Mouse (Mus musculus) intestine, embryonic 16.5 days (tissue): ENCODE measurements around the gene M1ap. TPM values are rescaled to one million over a fixed set of nuclear protein-coding genes. Genes with fewer than 3 reads are reported as not detected.

Source experiments
- ATAC-seq: fragments of 200-750 bp; cut with Nextera tagmentation; 2 replicates; pipeline ENCODE4 v1.8.0; 2017; ENCODE audit warnings: moderate TSS enrichment, moderate library complexity
- H3K27ac ChIP-seq: fragments of 300-500 bp; sonication (generic); 2 replicates; pipeline ENCODE4 v1.5.1; 2014; ENCODE audit warnings: mild to moderate bottlenecking, low read length
- H3K27me3 ChIP-seq: fragments of 300-500 bp; sonication (generic); replicated peaks from 2 replicates; pipeline ENCODE4 v1.6.1; 2014; ENCODE audit warnings: low read length, control low read depth, mixed read lengths; ENCODE audit not compliant: control insufficient read depth, insufficient read depth
- H3K36me3 ChIP-seq: fragments of 300-500 bp; sonication (generic); 2 replicates; pipeline ENCODE4 v1.6.1; 2014; ENCODE audit warnings: low read length, control low read depth; ENCODE audit not compliant: control insufficient read depth, insufficient read depth
- H3K4me1 ChIP-seq: fragments of 300-500 bp; sonication (generic); 2 replicates; pipeline ENCODE4 v1.6.1; 2014; ENCODE audit warnings: low read length, control low read depth, mixed read lengths; ENCODE audit not compliant: control insufficient read depth, insufficient read depth
- H3K4me2 ChIP-seq: fragments of 300-500 bp; sonication (generic); 2 replicates; pipeline ENCODE4 v1.6.1; 2014; ENCODE audit warnings: low read depth, low read length, control low read depth
- H3K4me3 ChIP-seq: fragments of 300-500 bp; sonication (generic); 2 replicates; pipeline ENCODE4 v1.5.1; 2014; ENCODE audit warnings: mild to moderate bottlenecking, low read length
- H3K9ac ChIP-seq: fragments of 300-500 bp; sonication (generic); 2 replicates; pipeline ENCODE4 v1.6.1; 2014; ENCODE audit warnings: low read depth, low read length
- H3K9me3 ChIP-seq: fragments of 300-500 bp; sonication (generic); 2 replicates; pipeline ENCODE4 v1.6.1; 2016; ENCODE audit warnings: low read length, control low read depth; ENCODE audit not compliant: control insufficient read depth
- WGBS: fragments of 180-500 bp; shearing (Covaris S2); extraction: QIAGEN DNeasy Blood & Tissue Kit; methylation state at CpG from one replicate; pipeline ENCODE4 v1.1.7; 2014; 5-methylcytosine and 5-hydroxymethylcytosine counted together
- polyA plus RNA-seq: library from polyadenylated mRNA; unstranded; fragments of >200 nt; fragmentation: Nextera tagmentation; extraction: Ambion mirVana; gene quantifications from 2 replicates; pipeline ENCODE4 v1.2.1, GENCODE M21; 2015

M1ap gene
- polyA plus RNA-seq, 1 experiment from 2014 or later = 0.62 TPM

DNA sequence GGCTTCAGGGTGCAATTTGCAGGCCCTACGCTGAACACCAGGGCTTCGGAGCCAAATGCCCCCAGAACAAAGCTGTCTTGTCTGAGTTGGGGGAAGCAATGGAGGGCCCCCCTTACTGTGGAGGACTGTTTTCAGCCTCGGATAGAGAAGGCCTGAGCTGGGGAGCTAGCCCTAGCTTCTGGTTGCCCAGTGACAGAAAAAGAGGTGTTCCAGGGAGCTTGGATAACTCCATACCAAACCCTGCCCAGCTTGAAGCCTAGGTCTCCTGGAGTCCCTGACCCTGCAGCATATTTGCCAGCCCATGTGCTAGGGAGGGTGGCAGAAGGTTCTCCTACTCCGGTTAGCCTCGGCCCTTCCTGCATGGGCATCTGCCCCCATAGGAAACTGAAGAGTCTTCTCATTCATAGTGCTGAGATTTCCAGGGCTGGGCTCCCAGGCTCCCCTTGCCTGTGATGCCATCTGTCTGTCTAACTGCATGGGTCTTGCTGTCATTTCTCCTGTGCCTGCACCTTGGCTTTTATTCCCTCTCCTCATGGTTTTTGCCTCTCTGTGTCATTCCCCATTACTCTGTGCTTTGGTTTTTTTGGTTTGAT, 87.9 kb downstream of the M1ap start:
- Histone ChIP-seq H3K27ac (peak overlapping the region; percentile 84), H3K4me3 (peak overlapping the region; percentile 77), H3K27me3 (peaks cover 10% of the 10 kb centered on the region), H3K4me2 (peak overlapping the region; percentile 94), H3K9ac (peak overlapping the region; percentile 78), H3K36me3 (no peaks in the 10 kb centered on the region), H3K9me3 (no peaks in the 10 kb centered on the region), H3K4me1 (peaks cover 27% of the 10 kb centered on the region)
- 31% methylated on average over 5 of the region's 5 CpGs for WGBS
- ATAC-seq = no peak

DNA sequence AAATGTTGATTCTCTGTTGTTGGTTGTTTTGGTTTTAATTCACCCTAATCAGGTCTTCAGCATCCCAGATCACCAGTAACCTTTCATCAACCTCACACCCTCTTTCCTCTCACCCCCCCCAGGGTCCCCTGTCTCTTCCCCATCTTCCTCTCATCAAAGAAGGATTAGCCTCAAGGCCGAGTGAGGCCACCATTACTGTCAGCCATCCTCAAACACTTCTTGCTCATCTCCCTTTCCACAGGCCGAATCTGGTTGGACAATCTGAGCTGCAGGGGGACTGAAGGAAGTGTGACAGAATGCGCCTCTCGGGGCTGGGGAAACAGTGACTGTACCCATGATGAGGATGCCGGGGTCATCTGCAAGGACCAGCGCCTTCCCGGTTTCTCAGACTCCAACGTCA, 90.5 kb downstream of the M1ap start:
- ATAC-seq = no peak
- H3K36me3 ChIP-seq = no peaks in the 10 kb centered on the region
- 81% methylated on average over 8 of the region's 8 CpGs for WGBS
- no peaks in the 10 kb centered on the region for H3K9me3 ChIP-seq
- no peak overlapping the region for H3K4me2 ChIP-seq
- peaks cover 7% of the 10 kb centered on the region; the same call in 1 of the 2 replicates for H3K27me3 ChIP-seq
- no peak overlapping the region for H3K4me3 ChIP-seq
- H3K4me1 ChIP-seq = peaks cover 23% of the 10 kb centered on the region
- no peak overlapping the region for H3K27ac ChIP-seq
- no peak overlapping the region for H3K9ac ChIP-seq

DNA sequence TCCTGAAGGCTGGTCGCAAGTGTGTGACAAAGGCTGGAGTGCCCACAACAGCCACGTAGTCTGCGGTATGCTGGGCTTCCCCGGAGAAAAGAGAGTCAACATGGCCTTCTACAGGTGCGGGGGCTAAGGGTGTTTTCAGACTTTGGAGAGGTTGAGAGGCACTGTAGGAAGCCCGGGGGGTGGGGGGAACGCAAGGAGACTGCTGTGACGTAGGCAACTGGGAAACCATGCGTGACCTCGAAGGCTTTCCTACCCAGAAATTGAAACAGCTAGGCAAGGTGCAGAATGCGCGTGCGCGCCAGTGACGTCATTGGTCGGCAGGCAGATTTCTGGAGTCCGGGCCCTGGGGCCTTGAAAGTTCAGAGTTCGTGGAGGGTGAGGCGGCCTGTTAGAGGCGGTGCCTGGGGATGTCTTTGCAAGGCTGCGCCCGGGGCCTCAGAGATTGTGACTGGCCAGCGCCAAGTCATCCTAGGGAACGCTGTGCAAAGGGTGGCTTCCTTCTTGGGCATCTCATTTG, 91.9 kb downstream of the M1ap start:
- ATAC-seq = peak; percentile 90
- no peak overlapping the region for H3K27ac ChIP-seq
- H3K4me3 ChIP-seq = peak overlapping the region; percentile 29
- peaks cover 7% of the 10 kb centered on the region; the same call in 1 of the 2 replicates for H3K27me3 ChIP-seq
- no peaks in the 10 kb centered on the region for H3K9me3 ChIP-seq
- H3K9ac ChIP-seq = peak overlapping the region; percentile 52
- H3K4me2 ChIP-seq = peak overlapping the region; percentile 53
- WGBS = 9% methylated on average over 24 of the region's 24 CpGs
- no peaks in the 10 kb centered on the region for H3K36me3 ChIP-seq
- peaks cover 18% of the 10 kb centered on the region for H3K4me1 ChIP-seq

DNA sequence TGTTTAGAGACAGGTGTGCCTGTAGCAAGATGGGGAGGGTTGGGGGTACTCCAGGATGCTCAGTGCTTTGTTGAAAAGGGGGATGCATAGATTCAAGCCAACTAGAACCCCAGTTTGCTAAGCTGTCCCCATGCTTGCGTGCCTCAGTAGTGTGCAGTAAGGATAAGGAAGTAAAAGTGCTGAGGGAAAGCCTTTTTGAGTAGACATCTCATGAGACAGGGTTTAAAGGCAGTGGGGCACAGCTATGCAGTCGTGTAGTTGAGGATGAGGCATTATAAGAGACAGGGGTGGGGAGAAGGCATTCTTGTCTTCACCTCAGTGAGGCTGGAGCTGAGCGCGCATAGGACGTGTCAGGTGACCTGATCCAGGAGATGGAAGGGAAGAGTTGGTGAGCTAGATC, 93.9 kb downstream of the M1ap start:
- no peaks in the 10 kb centered on the region for H3K36me3 ChIP-seq
- ATAC-seq = no peak
- no peaks in the 10 kb centered on the region for H3K27me3 ChIP-seq
- no peak overlapping the region for H3K4me2 ChIP-seq
- H3K9ac ChIP-seq = no peak overlapping the region
- H3K9me3 ChIP-seq = no peaks in the 10 kb centered on the region
- peaks cover 9% of the 10 kb centered on the region for H3K4me1 ChIP-seq
- WGBS = 75% methylated on average over 5 of the region's 5 CpGs
- no peak overlapping the region for H3K4me3 ChIP-seq
- no peak overlapping the region for H3K27ac ChIP-seq

GRCm38 (mm10) chr6:83043561-83043960, 96.9 kb downstream of the M1ap start:
- Histone ChIP-seq H3K9me3 (no peaks in the 10 kb centered on the region), H3K36me3 (no peaks in the 10 kb centered on the region), H3K9ac (no peak overlapping the region), H3K4me3 (no peak overlapping the region), H3K4me2 (no peak overlapping the region), H3K27me3 (no peaks in the 10 kb centered on the region), H3K4me1 (peaks cover 5% of the 10 kb centered on the region), H3K27ac (no peak overlapping the region)
- ATAC-seq = no peak
- WGBS = 54% methylated on average over 6 of the region's 6 CpGs

DNA sequence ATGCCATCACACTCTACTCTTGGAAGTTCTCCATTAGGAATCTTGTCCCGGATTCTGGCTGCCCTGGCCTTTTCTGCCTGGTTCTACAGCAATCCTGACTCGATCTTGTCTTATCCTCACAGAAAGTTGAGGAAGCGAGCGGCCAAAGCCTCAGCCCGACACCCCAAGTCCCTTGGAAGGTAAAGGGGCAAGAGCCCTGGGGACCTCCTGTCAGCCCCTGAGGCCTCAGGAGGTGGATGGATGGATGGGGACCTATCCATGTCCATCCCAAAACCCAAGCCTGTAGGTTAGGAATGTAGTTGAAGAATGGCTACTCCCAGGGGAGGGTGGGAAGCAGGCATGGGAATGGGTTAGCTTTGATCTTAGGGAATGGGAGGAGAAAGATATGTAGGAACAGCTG, 97.3 kb downstream of the M1ap start:
- Histone ChIP-seq H3K4me1 (peaks cover under 1% of the 10 kb centered on the region; the same call in 1 of the 2 replicates), H3K27me3 (no peaks in the 10 kb centered on the region), H3K4me2 (no peak overlapping the region), H3K4me3 (no peak overlapping the region), H3K36me3 (no peaks in the 10 kb centered on the region), H3K9me3 (no peaks in the 10 kb centered on the region), H3K9ac (no peak overlapping the region), H3K27ac (no peak overlapping the region)
- WGBS = 91% methylated on average over 5 of the region's 5 CpGs
- ATAC-seq = no peak

DNA sequence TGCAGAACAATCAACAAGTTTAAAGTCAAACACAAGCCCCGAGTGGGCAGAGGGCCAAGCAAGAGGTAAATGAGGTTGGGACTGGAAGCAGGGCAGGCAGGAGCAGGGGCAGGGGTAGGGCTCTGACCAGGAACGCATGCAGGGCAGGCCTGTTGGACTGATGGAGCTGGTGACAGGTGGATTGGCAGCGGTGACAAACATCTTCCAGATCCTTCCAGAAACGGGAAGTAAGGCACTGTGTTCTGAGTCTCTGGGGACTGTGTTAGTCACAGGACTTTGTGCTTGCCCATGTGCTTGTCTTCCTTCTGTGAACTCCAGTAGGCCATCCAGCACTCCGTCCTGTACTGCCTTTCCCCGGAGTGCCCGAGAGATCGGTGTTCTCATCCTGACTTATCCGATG, 98.0 kb downstream of the M1ap start:
- ATAC-seq = no peak
- 74% methylated on average over 9 of the region's 9 CpGs for WGBS
- no peak overlapping the region for H3K27ac ChIP-seq
- no peak overlapping the region for H3K9ac ChIP-seq
- H3K36me3 ChIP-seq = no peaks in the 10 kb centered on the region
- no peak overlapping the region for H3K4me3 ChIP-seq
- H3K27me3 ChIP-seq = no peaks in the 10 kb centered on the region
- H3K4me1 ChIP-seq = no peaks in the 10 kb centered on the region
- no peaks in the 10 kb centered on the region for H3K9me3 ChIP-seq
- H3K4me2 ChIP-seq = no peak overlapping the region

DNA sequence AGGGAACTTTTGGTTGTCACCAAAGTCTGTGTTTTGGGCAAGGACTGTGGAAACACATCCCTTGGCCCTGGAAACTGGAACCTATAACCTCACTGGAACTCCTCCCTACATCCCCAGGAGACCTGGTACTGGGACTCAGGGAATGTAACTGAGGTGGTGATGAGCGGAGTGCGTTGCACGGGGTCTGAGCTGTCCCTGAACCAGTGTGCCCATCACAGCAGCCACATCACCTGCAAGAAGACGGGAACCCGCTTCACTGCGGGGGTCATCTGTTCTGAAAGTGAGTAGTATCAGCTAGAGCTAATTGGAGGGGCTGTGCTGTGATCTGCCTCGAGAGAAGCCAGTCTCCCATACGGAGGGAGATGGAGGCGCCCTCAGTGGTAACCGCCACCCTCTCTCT, 102.7 kb downstream of the M1ap start:
- Histone ChIP-seq H3K9me3 (no peaks in the 10 kb centered on the region), H3K4me1 (peaks cover 12% of the 10 kb centered on the region), H3K9ac (no peak overlapping the region), H3K4me3 (no peak overlapping the region), H3K4me2 (no peak overlapping the region), H3K36me3 (peaks cover 7% of the 10 kb centered on the region; the same call in 1 of the 2 replicates), H3K27me3 (no peaks in the 10 kb centered on the region), H3K27ac (no peak overlapping the region)
- 73% methylated on average over 10 of the region's 10 CpGs for WGBS
- ATAC-seq = no peak

- WGBS = 2% methylated on average over 26 of the region's 26 CpGs
- no peak for ATAC-seq
Measured at GRCm38 (mm10) chr6:83053136-83053960, 106.6 kb downstream of the M1ap start.

More at GRCm38 (mm10) chr6:83053136-83053960, 106.6 kb downstream of the M1ap start:
- no peaks in the 10 kb centered on the region for H3K9me3 ChIP-seq
- H3K4me3 ChIP-seq = peak overlapping the region; percentile 99
- peaks cover 30% of the 10 kb centered on the region for H3K4me1 ChIP-seq
- H3K27ac ChIP-seq = peak overlapping the region; percentile 69
- H3K9ac ChIP-seq = peak overlapping the region; percentile 94
- peak overlapping the region; percentile 95 for H3K4me2 ChIP-seq
- H3K27me3 ChIP-seq = no peaks in the 10 kb centered on the region
- peaks cover 18% of the 10 kb centered on the region; the same call in 1 of the 2 replicates for H3K36me3 ChIP-seq
